Mouse (Mus musculus): ENCODE data around the gene Fign.

DNA sequence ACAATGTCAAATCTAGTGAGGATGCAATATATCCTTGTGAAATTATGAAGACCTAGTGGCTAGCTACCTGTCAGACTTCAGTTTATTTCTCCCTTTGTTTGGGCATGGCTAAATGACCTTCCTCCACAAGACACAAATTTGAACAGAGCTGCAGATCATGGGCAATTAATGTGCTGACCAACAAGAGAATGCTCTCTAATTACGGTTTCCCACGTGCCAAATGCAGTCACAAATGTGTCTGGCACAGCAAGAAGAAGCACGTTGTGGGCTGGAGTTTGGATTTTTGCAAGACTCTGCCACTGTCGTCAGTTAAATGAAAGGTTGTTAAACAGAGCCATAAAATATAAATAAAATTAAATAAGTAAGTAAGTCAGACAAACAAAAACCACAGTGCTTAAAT is 25.7 kb downstream of the Fign start:
- no peak for TF ChIP-seq CTCF (conservative IDR thresholded peaks at IDR 0.05 in 1 of 2, IDR thresholded peaks at IDR 0.05 in 1 of 2; ENCODE audit: low read depth in 2 of 2, low read length in 2 of 2)
- no peak for TF ChIP-seq USF1 (IDR thresholded peaks at IDR 0.05; ENCODE audit: low read depth, low read length)

Data from CH12.LX (cell line).